Mouse (Mus musculus): Measurements from ENCODE around the gene Olfr1320.
"Not testable (repeated sequence)": the region's sequence is repeated elsewhere in the genome, so short reads cannot be mapped to it uniquely, and the experiment has no call there.

Olfr1320 gene

GRCm38 (mm10) chrX:49672033-49672432, at the start of gene Olfr1320:
Gene Olfr1320, plus strand, starts transcription at chrX:49672333.
- DNase-seq (ENCODE audit: low spot score in 2 of 2), result no peak

DNA sequence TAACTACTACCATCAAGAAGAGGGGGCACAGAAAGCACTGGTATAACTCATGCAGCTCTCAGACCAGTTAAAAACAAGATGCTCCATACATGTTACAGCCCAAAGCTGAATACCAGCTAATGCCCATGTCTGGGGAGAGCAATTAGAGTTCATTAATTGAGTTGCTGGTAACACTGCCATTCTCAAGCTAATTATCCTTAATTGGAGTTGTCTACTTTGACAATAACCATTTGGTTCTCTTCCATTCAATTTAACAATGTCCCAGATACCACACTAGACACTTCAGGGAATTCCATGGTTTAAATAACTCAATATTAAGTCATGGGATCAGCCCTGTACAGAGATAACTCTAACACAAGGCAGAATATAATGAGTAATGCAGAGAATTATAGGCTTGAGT, 44.6 kb upstream of the Olfr1320 start:
- no peak for DNase-seq (ENCODE audit: low spot score in 2 of 2)

- no peak for DNase-seq (ENCODE audit: low spot score in 2 of 2)
Measured at GRCm38 (mm10) chrX:49631195-49631594, 40.9 kb upstream of the Olfr1320 start.

DNA sequence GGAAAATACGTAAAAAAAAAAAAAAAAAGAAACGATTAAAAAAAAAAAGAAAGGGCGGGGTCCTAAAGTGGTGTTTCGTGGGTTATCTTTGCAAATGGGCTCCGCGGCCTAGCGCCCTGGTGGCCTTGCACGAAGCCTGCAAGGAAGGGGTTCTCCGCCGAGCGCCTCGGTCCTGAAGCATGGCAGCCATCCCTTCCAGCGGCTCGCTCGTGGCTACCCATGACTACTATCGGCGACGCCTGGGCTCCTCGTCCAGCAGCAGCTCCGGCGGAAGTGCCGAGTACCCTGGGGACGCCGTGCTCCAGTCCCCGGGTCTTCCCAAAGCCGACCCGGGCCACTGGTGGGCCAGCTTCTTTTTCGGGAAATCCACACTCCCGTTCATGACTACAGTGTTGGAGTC, 11.4 kb upstream of the Olfr1320 start:
- DNase-seq (ENCODE audit: low spot score in 2 of 2), result not testable (repeated sequence)

All from right cerebral cortex, postnatal 36 days (tissue).